ENCODE assay signal across 1 mouse cellular context in the genomic region with DNA sequence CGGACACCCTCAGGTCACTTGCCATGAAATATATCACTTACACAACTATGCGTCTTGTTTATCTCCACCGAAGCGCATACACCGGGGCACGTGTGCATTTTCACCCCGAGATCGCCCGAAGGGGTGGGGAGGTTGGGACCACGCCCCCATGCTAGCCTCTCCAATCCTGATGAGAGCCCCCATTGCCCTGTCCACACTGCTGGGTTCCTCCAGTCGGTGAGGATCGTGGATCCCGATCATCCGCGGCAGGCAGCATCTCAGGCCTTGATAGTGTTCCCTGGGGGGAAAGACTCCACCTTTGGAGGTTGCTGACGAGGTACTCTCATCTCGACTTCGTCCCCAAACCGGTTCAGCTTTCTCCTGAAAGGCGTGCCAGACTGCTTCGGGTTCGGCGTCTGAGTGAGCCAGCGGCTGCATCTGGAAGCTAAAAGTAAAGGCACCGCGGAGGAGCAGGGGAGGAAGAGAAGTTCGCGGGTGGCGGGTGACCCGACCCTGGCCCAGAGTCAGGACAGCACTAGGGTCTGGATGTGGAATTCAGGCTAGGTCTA.
TF ChIP-seq lines count a peak whose summit lies in the region.

No protein-coding gene starts in this region.

TF ChIP-seq in MEL, 35 proteins besides CTCF, POLR2A, EP300 and RAD21 (continued from another document):
- peak; percentile 97 for TF ChIP-seq BHLHE40 (IDR thresholded peaks at IDR 0.05; ENCODE audit: borderline replicate concordance, low read depth, low read length)
- no peak for TF ChIP-seq GABPA (IDR thresholded peaks at IDR 0.05; ENCODE audit: low read depth, low read length)
- no peak for TF ChIP-seq JUND (IDR thresholded peaks at IDR 0.05; ENCODE audit: low read depth, low read length)
- no peak for TF ChIP-seq NRF1 (IDR thresholded peaks at IDR 0.05; ENCODE audit: insufficient read depth, low read depth, low read length, poor library complexity, severe bottlenecking)
- TF ChIP-seq ZC3H11A (IDR thresholded peaks at IDR 0.05; ENCODE audit: low read depth, low read length) = no peak
- TF ChIP-seq NELFE (IDR thresholded peaks at IDR 0.05; ENCODE audit: low read depth, low read length) = peak; percentile 70
- 0 out of 4 replicates have a peak, but pooled peaks of 1 of the 2 experiments have one; percentile 47 for TF ChIP-seq USF2 (IDR thresholded peaks at IDR 0.05; ENCODE audit: borderline replicate concordance in 1 of 2, insufficient read depth in 1 of 2, low read depth in 1 of 2, low read length in 2 of 2)
- peak; percentile 8; the same call in 1 of the 2 replicates for TF ChIP-seq SMC3 (IDR thresholded peaks at IDR 0.05; ENCODE audit: low read depth, low read length)
- TF ChIP-seq KAT2A (conservative IDR thresholded peaks at IDR 0.05; ENCODE audit: low read depth, low read length) = no peak
- TF ChIP-seq ZKSCAN1 (IDR thresholded peaks at IDR 0.05; ENCODE audit: low read depth, low read length) = no peak
- no peak for TF ChIP-seq POLR2AphosphoS5 (IDR thresholded peaks at IDR 0.05; ENCODE audit: borderline replicate concordance, low read depth, low read length)
- TF ChIP-seq SIN3A (IDR thresholded peaks at IDR 0.05; ENCODE audit: low read length) = peak; percentile 98
- TF ChIP-seq UBTF (IDR thresholded peaks at IDR 0.05; ENCODE audit: borderline replicate concordance, insufficient read depth, low read depth, low read length) = 0 out of 2 replicates have a peak, but pooled peaks have one; percentile 2
- TF ChIP-seq ELF1 (IDR thresholded peaks at IDR 0.05; ENCODE audit: low read depth, low read length) = no peak
- 0 out of 2 replicates have a peak, but pooled peaks have one; percentile 20 for TF ChIP-seq HCFC1 (IDR thresholded peaks at IDR 0.05; ENCODE audit: low read depth, low read length)
- peak; percentile 74 for TF ChIP-seq TBP (IDR thresholded peaks at IDR 0.05; ENCODE audit: low read depth, low read length)
- no peak; the same call in none of the 2 replicates for TF ChIP-seq ZMIZ1 (IDR thresholded peaks at IDR 0.05; ENCODE audit: low read depth, low read length)
- TF ChIP-seq RCOR1 (IDR thresholded peaks at IDR 0.05; ENCODE audit: low read depth, low read length) = no peak; the same call in 1 of the 2 replicates
- TF ChIP-seq MAZ (IDR thresholded peaks at IDR 0.05; ENCODE audit: low read depth, low read length) = peak; percentile 70
- TF ChIP-seq POLR2AphosphoS2 (IDR thresholded peaks at IDR 0.05; ENCODE audit: low read length) = 0 out of 2 replicates have a peak, but pooled peaks have one; percentile 76
- TF ChIP-seq ETS1 (IDR thresholded peaks at IDR 0.05; ENCODE audit: low read depth, low read length) = no peak
- peak; percentile 99 for TF ChIP-seq MXI1 (IDR thresholded peaks at IDR 0.05; ENCODE audit: low read depth, low read length)
- no peak for TF ChIP-seq MEF2A (IDR thresholded peaks at IDR 0.05; ENCODE audit: extremely low read depth, insufficient replicate concordance, low read depth, low read length, poor library complexity, severe bottlenecking)
- no peak for TF ChIP-seq GATA1 (IDR thresholded peaks at IDR 0.05; ENCODE audit: low read depth, low read length)
